Mouse (Mus musculus) spleen, postnatal 10 days (tissue): ENCODE results near the gene Heatr4.
"Not testable (repeated sequence)": the region's sequence is repeated elsewhere in the genome, so short reads cannot be mapped to it uniquely, and the experiment has no call there.

Source experiments
- DNase-seq, 2 experiments: peaks; one replicate each; pipeline ENCODE4 v3.0.0; 2021 to 2022; ENCODE audit warnings: low spot score in 2 of 2

Heatr4 gene

DNA sequence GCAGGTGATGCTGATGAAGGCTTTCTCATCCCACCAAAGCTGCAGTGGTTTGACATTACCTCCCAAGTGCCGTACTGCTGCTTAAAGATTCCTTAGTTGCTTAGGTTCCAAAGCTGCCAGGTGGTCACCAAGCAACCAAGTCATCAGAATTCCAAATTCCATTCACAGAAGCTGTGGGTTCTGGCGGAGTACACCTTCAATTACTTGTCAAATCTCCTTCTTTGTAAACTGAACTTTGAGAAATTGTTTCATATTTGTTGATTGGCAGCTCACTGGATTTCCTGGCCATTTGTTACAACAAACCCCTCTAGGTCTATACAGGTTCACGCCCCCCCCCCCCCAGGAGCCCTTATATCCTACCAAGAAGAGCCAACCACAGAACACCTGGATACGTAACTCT lies at the start of gene Heatr4:
Gene Heatr4, minus strand, starts transcription at position 101 of the 400 bp plus-strand sequence.
- no peak for DNase-seq

DNA sequence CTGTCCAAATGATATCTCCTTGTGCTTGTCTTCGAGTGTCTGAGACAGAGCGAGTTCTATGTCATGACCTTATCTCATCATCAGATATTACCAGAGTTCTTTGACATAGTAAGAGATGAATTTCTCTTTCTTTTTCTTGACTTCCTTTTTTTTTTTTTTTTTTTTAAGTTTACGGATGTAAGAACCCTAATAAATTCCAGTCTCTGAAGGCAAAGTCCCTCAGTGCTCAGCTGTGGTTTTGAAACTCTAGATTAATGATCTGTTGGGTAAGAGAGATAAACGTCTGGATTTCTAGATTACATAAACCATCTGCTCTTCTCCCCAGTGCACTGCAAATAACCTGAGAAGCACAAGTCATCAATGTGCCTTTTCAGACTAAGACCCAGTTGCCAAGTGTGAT lies 49.5 kb upstream of the Heatr4 start:
- no peak for DNase-seq

DNA sequence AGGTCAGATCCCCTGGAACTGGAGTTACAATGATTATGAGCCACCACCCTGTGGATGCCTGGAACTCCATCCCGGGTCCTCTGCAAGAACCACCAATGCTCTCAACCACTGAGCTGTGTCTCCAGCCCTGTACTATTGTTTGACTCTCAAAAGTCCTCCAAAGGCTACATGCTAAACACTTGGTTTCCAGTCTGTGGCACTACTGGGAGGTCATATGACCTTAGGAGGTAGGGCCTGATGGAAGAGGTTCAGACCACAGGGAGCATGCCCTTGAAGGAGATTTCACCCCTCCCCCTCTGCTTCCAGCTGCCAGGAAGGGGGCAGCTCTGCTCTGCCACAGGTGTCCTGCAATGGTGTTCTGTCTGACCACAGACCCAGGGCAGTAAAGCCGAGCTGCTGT lies 48.6 kb upstream of the Heatr4 start:
- not testable (repeated sequence) for DNase-seq

DNA sequence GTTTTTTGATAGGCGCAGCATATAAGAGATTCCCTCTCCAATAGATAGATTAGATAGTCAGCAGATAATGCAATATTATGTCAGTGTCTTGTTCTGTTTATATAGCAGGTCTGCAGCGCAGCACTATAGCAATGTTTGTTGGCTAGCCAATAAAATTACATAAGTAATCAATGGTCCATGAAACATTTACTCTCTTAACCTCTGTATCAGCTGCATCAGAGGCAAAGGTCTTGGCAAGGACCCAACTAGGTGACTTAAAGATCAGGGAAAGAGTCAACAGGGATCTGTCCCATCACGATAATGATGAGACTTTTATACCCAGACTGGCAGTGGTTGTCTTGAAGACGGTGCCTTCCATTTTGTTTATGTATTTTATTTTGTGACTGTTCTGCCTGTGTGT lies 48.2 kb upstream of the Heatr4 start:
- DNase-seq: no peak

DNA sequence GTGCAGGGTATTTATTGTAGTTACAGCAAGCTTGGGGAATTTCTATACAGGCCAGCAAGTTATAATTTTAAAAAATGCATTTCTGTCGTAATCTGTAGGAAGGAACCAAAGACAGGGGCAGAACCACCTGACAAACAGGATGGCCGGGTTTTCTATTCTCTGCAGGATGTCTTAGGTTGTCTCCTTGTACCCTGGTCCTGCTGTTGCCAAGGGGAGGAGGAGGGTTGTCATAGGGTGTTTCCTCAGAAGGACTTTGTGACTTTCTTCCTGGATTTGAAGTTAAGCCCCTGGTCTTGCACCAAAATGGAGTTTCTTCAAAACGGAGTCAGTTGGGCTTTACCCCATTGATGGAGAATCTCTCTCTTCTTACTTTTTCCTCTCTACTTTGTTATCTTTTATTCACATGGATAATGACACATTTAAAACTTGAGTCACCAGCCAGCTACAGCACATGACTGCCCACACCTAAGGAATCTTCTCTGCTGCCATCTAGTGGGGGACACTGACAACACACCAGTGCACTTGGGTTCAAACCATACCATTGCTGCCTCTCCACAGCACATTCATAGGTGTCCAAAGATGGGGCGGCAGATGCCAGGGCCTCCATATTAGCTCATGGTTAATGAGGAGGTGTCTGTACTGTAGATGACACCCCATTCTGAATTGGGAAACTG lies 46.1 kb upstream of the Heatr4 start:
- DNase-seq: peak; percentile 52 to 78

DNA sequence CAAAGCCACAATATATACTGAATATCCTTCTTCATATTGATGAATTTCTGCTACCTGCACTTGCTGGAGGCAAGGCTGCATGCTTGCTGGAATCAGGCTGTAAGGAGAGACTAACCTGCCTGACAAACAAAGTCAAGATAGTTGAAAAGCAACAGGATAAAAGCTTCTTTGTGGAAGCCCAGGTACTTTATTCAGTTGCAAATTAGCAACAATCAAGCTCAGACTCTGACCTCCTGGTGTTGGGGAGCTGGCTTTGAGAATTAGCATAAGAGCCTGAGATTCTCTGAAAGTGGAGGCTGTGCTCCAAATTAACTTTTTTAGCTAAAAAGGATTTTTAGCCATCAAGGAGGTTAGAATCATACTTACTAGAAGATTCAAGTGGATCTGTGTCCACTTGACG lies 44.4 kb upstream of the Heatr4 start:
- DNase-seq: not testable (repeated sequence)

DNA sequence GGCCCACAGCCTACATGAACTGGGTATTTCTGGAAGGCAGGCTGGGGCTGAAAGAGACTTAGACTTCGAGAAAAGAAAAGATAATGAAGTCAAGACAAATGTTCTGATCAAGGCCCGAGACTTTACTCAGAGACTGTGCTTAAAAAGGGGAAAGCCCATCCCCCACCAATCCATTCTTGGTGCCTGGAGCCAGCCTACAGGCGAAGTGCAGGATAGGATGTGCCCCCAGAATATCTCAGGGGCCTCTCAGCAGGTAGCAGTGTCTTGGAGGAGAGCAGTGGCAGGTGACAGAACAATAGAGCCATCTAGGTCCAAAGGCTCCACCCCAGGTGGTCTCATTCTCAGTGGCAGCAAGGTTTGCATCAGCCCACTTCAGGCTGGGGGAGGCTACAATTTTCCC lies 43.7 kb upstream of the Heatr4 start:
- DNase-seq: not testable (repeated sequence)

DNA sequence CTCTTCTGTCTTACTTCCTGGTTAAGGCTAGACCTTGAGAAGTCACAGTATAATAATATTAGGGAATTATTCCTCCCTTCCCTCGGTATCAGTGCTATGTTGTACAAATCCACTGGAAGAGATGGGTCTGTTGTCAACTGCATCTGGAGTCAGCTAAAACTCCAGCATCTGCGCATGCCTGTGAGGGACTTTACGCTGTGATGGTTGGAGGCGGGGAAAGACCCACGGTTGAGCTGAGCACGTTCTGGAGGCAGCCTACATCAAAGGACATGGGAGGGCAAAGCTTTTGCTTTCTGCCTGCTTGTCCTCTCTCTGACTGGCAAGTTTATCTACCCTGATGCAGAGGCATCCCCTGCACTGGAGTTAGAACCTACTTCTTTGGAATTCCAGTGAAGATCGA lies 41.2 kb upstream of the Heatr4 start:
- DNase-seq: no peak

DNA sequence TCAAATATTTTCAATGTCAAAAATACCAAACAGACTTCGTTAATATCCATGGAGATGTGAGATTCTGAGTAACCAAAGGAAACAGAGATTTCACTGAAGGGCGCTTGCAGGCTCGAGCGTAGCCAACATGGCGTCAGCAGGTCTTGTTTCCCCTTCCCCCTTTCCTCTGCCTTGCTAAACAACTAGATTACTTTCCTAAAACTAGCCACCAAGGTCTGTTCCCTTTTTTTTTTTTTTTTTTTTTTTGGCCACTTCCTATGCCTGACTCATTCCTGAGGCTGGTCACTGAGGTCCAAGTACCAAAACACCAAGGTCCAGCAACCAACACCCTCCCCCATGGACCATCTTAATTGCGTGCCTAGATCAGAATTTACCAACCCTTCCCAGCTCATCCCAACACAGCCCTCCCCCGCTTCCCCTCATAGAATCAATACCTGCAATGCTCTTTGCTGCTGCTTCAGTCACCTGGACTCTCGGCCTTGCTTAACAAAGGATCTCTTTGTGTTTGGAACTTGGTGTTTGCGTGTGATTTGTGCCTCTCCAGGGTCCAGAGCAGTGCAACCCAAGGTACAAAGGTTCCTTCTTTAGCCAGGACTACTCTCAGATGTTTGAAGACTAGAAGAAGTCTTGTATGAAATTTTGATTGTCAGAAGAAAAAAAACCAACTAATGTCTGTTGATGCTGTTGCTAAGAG lies 38.5 kb upstream of the Heatr4 start:
- DNase-seq: no peak

DNA sequence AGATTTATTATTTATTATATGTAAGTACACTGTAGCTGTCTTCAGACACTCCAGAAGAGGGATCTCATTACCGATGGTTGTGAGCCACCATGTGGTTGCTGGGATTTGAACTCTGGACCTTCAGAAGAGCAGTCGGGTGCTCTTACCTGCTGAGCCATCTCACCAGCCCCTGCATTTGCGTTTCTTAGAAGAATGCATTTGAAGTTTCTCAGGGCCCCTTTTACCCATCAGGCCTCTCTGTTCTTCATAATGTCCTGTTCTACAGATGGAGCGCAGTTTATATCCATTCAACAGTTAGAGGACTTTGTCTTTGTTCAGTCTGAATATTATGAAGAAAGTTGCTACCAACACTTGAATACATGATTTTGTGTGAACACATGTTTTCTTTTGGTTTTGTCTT lies 37.6 kb upstream of the Heatr4 start:
- not testable (repeated sequence) for DNase-seq

DNA sequence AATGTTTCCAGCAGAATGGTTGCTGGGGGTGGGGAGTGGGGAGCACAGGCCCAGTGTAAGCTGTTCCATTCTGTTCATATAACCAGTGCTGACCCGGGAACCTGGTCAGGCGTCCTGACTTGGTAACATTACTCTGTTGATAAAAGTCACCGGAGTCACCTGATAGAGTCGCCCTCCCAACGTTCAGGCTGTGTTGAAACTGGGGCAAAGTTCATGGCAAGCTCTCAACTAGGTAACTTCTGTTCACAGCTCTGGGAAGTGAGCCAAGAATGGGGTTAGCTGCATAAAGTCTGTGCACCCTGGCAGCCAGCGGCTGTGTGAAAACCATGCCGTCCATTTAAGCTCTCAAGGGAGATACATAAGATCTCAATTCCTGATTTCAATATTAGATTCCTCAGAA lies 35.9 kb upstream of the Heatr4 start:
- DNase-seq: peak in 1 of 2 experiments; percentile 35

DNA sequence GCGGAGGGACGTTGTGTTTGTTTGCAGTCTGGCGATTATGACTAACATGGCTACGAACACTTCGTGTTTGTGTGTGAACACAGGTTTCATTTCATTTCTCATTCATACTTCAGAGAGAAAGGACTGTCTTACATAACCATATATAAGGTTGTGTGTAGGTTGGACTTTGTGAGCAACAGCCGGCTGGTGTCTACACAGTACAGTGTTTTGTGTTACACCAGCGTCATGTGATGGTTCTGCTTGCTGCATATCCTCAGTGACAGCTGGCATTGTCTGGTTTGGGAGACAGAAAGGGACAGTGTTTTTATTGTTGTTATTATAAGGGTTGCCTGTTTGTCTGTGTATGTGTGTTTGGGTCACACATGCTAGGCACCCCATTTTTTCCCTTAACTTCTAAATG lies 29.0 kb upstream of the Heatr4 start:
- no peak for DNase-seq

DNA sequence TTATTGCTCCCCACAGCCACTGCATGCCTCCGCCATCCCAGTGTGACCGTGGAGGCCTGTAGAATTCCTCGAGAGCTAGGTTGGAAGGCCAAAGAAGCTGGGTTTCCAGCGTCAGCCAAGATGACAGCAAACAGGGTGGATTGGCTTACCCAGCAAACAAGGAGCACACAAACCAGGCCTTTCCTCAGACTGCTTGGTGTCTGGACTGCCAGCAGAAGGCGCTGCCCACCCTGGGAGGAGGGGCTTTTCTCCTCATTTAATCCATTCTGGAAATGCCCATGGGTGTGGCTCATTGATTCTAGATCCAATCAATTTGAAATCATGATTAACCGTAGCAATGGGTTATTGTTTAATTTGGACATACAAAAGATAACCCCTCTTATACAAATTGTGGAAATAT lies 28.5 kb upstream of the Heatr4 start:
- no peak for DNase-seq

DNA sequence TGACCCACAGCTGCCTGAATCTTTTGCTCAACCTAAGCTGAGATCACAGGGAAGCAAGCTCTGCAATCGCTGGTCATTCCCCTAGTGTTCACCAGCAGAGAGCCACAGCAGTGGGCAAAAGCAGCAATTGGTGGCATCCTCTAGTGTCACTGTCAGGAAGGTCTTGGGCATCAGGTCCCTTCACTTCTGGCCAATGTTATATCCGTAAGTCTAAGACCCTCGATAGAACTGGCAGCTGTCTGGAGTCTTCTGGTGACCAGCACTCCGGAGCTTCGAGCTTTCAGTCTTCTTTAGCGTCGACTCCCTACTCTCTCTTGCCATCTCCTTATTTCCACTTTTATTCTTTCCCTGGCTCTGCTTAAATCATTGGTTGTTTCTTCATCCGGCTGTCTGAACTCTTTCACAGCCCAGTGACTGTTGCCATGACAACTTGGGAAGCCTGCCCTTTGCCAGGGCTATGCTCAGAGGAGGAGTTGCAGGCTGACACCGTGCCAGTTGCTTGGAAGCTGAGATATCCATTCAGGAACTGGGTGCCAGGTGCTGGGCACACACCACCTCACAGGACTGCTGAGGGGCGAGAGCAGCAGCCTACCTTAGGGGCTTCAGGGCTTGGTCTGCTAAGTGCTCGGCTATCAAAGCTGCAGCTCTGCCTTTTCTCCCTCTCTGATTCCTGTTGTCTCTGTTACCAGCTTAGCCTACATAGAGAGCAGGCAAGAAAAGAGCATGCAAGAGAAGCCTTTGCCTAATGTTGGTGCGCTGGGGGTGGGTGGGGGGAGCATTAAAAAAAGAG lies 26.8 kb upstream of the Heatr4 start:
- DNase-seq: peak in 1 of 2 experiments; percentile 25

DNA sequence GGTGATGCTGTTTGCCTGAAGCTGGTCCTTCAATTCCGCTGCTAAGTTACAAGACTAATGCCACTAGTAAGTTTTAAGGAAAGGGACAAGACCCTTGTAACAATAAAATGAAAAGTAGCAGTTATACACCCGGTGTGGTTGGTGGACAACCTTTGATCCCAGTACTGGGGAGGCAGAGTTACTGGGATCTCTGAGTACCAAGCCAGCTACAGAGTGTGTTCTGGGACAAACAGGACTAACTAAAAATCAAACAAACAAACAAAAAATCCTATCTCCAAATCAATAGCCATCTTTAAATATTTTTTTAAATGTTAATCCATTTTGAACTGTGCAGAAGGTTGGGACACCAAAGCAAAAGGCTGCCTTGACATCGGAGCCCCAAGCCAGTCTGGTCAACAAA lies 25.5 kb upstream of the Heatr4 start:
- no peak for DNase-seq

DNA sequence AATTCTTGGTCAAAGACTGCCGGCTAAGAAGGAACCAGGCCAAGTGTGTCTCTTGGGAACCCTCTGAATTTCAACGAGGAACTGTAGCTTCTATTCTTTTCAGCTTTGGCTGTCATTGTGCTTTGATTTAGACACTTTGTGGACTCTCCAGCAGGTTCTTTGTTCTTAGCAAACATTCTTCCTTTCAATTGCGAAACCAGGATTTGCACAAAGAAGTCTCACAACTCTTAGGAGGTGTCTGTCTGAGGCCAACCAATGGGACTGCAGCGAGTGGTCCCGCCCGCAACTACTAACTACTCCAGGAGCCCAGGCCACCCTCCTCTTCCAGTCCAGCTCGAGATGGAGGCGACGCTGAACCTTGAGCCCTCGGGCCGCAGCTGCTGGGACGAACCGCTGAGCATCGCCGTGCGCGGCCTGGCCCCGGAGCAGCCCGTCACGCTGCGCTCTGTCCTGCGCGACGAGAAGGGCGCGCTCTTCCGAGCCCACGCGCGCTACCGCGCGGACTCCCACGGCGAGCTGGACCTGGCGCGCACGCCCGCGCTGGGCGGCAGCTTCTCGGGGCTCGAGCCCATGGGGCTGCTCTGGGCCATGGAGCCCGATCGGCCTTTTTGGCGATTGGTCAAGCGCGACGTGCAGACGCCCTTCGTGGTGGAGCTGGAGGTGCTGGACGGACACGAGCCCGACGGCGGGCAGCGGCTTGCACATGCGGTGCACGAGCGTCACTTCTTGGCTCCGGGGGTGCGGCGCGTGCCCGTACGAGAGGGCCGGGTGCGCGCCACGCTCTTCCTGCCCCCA lies 24.7 kb upstream of the Heatr4 start, which contains the start of gene Acot1:
Gene Acot1, plus strand, starts transcription at position 320 of the 795 bp plus-strand sequence.
- DNase-seq: peak in 1 of 2 experiments; percentile 54

DNA sequence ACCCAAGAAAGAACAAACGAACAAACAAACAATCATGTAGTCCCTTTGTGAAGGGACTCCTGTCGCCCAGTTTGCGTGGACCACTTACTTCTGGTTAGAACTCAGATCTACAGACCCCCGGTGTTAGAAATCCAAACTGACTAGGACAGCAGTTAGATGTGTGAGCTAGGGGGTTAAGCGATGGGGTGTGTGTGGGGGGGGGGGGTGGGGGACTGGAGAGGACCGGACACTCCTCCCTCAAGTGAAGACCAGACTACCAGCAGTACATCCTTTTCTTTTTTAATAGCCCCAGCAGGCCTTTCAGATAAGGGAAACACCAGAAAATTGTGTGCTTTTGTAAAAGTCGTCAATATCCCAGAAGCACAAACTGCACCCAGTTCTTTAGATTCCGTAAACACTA lies 24.1 kb upstream of the Heatr4 start:
- DNase-seq: no peak

DNA sequence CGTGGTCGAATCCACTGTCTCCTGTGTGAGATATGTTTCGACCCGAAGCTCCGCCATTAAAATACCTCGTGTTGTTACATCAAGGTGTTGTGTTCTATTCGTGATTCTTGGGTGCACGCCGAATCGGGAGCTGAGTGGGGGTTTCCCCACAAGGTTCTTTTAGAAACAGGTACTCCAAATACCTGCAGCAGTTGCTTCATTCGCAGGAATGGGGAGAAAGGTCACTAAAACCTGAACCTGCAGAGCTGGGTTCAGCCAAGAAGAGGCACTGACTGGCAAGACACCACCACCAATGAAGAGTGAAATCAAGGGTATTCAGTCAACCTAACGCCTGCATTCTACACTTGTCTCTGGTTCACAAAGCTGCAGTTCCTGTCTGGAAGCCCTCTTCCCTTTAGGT lies 23.6 kb upstream of the Heatr4 start:
- no peak for DNase-seq

DNA sequence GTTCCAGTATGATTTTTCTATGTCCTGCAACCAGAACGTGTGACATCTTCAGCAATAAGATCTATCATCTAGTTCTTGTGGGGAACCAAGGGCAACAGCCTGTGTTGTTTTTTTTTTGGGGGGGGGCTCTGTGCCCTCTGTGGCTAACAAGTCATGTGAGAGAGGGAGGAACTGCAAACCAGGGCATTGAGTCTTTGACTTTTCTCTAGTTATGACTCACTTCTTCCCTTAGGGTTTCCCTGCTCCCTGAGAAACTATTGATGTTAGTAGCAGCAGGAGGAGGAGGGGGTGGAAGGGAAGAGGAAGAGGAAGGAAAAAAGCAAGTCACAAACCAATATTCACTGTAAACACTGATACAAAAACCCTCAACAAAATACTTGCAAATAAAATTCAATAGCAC lies 19.2 kb upstream of the Heatr4 start:
- DNase-seq: no peak

DNA sequence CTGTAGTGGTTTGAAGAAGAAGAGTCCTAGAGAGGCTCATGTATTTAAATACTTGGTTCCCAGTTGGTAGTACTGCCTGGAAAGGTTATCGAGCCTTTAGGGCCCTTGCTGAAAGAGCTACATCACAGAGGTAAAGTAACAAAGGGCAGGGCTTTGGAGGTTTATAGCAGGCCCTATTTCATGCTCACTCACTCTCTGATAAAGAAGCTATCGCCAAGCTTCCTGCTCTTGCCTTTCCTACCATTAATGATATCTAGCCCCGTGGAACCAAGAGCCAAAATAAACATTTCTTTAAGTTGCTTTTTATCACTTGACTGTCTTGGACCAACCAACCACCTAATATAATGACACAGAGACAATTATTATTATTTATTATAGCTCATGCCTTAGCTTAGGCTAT lies 15.8 kb upstream of the Heatr4 start:
- DNase-seq: no peak

DNA sequence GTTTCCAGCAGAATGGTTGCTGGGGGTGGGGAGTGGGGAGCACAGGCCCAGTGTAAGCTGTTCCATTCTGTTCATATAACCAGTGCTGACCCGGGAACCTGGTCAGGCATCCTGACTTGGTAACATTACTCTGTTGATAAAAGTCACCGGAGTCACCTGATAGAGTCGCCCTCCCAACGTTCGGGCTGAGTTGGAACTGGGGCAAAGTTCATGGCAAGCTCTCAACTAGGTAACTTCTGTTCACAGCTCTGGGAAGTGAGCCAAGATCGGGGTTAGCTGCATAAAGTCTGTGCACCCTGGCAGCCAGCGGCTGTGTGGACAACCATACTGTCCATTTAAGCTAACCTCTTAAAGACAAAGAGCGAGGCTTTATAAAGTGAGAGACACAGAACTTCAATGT lies 14.6 kb upstream of the Heatr4 start:
- not testable (repeated sequence) for DNase-seq
